Mouse (Mus musculus): ENCODE results near the gene Ing4. TPM values are rescaled to one million over a fixed set of nuclear protein-coding genes. Genes with fewer than 3 reads are reported as not detected.
A peak's percentile ranks its signal among the peaks of the same experiment; 100 is the strongest.
"Not testable (repeated sequence)": the region's sequence is repeated elsewhere in the genome, so short reads cannot be mapped to it uniquely, and the experiment has no call there.

The Ing4 gene
- total RNA-seq, 2 experiments from 2014 or later, result 60.8 to 61.1 TPM

DNA sequence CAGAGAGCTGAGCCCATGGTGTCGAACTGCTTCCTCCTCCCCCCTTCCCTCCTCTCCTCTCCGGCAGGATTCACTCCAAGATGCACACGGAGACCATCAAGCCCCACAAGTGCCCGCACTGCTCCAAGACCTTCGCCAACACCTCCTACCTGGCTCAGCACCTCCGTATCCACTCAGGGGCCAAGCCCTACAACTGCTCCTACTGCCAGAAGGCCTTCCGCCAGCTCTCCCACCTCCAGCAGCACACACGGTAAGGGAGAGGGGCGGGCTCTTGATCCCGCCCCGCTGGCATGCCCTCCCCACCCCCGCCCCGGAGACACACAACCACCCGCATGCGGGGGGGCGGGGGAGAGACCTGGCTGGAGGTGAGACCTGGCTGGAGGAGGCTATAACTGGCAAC lies 8.0 kb upstream of the Ing4 start:
- intact Hi-C loops (cut with DNase I), result no loop called here
- DNase-seq (ENCODE audit: low spot score in 2 of 2), result no peak

DNA sequence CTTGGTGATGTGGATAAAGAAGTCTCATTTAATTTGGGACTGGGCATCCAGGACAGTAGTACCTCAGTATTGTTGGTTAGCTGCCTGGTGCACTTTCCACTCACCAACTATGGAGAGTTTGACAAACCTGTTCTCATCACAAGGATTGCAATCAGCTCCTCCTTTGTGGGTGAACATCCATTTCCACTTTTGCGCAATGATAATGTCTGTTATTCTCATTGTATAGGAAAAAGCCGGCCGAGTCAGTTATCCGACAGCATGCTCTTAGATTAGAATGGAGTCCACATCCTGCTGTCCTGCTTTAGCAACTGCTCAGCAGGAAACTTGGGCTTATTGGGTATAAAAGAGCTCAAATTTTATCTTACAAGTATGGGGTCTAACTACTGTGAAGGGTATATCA lies 894 bp upstream of the Ing4 start:
- DNase-seq (ENCODE audit: low spot score in 2 of 2), result no peak
- intact Hi-C loops (cut with DNase I), result loop anchor here (1.0 kb wide), 1 partner anchor 29 kb away; the partner anchor contains the start of gene Zfp384

DNA sequence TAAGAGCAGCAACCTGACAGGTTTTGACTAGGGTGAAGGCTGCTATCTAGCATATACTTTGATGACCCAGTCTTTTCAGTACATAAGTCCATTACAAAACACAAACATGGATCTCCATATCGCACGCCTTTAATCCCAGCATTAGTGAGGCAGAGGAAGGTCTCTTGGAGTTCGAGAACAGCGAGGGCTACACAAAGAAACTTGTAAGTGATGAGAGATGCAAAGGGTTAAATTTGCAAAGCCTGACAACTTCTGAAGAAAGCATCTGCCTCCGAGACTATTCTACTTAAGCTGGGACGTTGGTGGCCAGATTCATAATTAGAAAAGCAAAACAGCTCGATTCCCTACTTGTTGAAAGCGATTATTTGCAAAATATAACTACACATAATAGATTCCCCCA lies 429 bp upstream of the Ing4 start:
- no peak for DNase-seq (ENCODE audit: low spot score in 2 of 2)

DNA sequence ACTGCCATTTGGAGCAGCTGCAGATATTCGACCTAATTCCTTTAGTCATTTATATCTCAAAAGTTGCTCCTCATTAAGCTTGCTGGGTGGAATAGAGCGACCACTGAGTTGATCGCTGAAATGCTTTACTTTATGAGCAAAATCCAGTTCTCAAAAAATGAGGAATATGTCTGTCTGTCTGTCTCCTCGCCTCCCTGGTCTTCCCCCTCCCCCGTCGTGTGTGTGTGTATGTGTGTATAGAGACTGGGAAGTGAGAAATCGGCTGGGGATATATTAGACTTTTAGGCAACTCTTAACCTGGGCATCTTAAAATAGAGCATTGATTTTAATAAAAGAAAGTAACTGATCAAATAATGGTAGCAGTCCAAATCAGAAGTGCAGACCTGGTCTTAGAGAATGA lies 661 bp downstream of the Ing4 start:
- DNase-seq (ENCODE audit: low spot score in 2 of 2), result no peak
- intact Hi-C loops (cut with DNase I), result no loop called here

More for the DNA sequence above, 429 bp upstream of the Ing4 start:
- intact Hi-C loops (cut with DNase I), result loop anchor here (1.0 kb wide), 1 partner anchor 30 kb away; the partner anchor contains the start of gene Zfp384

DNA sequence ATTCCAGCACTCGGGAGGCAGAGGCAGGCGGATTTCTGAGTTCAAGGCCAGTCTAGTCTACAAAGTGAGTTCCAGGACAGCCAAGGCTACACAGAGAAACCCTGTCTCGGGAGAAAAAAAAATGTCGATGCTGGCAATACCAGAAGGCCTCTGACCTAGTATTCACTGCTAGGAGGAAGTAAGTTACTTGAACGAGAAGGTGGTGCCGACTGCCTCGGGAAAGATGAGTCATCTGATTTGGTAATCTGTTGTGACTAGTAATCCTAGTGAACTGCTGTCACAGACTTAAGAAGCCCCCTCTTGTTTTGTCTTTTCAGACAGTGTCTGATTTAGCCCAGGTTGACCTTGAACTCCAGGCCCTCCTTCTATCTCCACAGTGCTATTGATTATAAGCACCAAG lies 1.5 kb downstream of the Ing4 start:
- intact Hi-C loops (cut with DNase I), result no loop called here
- DNase-seq (ENCODE audit: low spot score in 2 of 2), result no peak

DNA sequence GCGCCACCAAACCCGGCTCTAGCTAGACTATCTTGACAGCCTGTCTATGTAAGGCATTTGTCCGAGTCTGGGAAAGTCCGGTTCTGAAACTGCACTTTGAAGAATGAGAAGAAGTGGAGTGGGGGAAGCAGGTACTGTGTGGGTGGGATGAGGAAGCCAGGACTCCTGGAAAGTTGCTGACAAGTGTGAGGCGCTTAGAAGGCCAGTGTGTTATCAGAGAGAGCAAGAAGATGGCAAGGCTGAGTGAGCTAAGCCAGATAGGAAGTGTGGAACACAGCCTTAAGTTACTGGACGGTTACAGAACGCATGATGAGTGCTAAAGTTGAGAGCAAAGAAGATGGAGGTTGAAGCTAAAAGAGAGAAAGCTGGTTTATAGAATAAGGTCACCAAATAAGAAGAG lies 2.5 kb downstream of the Ing4 start:
- intact Hi-C loops (cut with DNase I), result no loop called here
- no peak for DNase-seq (ENCODE audit: low spot score in 2 of 2)

DNA sequence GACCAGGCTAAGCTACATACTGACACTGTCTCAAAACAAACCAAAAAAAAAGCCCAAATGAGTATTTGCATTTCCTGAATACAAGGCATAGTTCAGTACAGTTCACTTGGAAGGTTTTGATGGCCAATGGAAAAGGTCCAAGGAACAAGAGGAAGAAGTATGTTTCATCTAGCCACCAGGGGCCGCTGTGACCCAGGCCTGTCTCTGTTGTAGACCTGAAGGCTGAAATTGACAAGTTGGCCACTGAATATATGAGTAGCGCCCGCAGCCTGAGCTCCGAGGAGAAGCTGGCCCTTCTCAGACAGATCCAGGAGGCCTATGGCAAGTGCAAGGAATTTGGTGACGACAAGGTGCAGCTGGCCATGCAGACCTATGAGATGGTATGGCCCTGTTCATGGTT lies 7.1 kb downstream of the Ing4 start:
- DNase-seq (ENCODE audit: low spot score in 2 of 2), result peak; percentile 84 to 86
- intact Hi-C loops (cut with DNase I), result loop anchor here (1.0 kb wide), 1 partner anchor 37 kb away; no protein-coding TSS in a partner anchor

DNA sequence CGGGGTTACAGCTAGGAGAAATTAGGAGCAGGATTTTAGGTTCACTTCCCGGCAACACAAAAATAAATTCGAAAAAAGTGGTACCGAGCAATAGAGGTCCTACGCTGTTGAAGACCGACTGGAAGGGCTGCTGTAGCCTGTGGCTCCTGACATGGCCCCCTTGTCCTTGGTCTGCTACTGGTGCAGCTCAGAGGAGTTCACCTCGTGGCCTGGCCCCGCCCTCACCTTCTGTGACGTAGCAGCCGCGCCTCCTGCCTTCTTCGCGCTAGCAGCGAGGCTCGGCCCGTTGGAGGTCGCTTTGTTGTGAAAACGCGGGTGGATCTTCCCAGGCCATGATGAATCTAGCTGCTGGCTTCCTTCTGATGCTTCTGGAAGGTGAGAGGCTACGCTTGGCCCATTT lies 10.1 kb downstream of the Ing4 start, which contains the start of gene Acrbp:
Acrbp (plus strand) TSS at position 12 of the 400 bp plus-strand sequence.
- DNase-seq (ENCODE audit: low spot score in 2 of 2), result no peak
- intact Hi-C loops (cut with DNase I), result no loop called here

DNA sequence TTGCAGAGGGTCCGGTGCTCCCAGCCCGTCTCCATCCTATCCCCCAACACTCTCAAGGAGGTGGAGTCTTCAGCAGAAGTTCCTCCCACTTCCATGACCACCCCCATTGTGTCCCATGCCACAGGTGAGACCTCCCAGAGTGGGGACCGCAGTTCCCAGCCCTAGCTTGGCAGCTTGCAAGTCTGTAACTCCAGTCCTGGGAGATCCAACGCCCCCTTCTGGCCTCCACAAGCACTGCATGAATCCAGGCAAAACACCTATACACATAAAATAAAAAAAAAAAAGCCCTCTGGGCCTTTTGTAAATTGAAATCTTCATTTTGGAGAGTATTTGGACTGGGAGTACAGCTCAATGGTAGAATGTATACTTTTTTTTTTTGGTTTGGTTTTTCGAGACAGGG lies 11.7 kb downstream of the Ing4 start:
- intact Hi-C loops (cut with DNase I), result no loop called here
- DNase-seq (ENCODE audit: low spot score in 2 of 2), result no peak

DNA sequence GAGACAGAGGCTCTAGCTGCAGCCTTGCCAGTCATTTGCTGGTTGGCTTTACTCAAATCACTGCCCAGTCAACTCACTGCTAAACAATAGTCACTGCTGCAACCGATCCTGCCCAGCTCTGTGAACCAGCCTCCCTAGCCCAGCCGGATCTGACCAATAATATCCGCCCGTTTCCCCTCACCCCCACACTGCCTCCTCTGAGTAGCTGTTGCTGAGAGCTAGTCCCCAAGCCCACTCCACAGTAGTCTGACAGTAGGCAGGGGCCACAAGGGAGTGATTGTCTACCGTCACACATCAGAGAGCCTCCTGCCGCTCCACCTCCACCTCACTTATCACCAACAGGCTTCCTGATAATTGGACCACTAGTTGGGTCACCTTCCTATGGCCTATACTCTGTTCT lies 21.9 kb downstream of the Ing4 start:
- no peak for DNase-seq (ENCODE audit: low spot score in 2 of 2)
- intact Hi-C loops (cut with DNase I), result no loop called here

DNA sequence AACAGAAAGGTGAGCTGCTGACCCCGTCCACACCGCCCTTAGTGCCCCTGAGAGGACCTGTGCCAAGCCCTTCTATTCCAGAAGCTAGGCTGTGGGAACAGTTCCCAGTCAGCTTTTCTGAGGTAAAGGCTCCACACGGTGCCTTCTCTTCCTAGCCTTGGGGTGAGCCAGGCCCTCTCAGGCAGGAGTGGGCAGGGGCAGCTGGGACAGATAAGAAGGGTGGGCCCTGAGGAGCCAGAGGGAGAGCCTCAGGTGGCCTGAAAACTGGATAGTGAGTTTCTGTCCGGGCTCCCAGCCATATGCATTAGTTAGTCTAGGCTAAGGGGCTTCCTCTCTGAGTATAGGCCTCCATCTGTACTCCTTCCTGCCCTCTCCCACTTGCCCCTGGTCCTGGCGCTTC lies 23.0 kb downstream of the Ing4 start:
- intact Hi-C loops (cut with DNase I), result no loop called here
- DNase-seq (ENCODE audit: low spot score in 2 of 2), result no peak

DNA sequence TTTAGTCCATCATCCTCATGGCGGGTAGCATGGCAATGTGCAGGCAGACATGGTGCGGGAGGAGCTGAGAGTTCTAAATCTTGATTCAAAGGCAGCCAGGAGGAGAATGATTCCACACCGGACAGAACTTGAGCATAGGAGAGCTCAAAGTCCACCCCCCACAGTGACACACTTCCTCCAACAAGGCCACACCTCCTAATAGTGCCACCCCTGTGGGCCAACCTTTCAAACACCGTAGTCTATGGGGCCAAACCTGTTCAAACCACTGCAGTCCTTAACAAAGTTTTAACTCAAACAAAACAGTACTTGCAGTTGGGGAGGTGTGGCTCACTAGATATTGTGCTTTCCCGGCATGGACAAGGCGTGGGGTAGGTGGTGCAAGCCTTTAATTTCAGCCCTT lies 24.3 kb downstream of the Ing4 start:
- intact Hi-C loops (cut with DNase I), result no loop called here
- DNase-seq (ENCODE audit: low spot score in 2 of 2), result no peak

DNA sequence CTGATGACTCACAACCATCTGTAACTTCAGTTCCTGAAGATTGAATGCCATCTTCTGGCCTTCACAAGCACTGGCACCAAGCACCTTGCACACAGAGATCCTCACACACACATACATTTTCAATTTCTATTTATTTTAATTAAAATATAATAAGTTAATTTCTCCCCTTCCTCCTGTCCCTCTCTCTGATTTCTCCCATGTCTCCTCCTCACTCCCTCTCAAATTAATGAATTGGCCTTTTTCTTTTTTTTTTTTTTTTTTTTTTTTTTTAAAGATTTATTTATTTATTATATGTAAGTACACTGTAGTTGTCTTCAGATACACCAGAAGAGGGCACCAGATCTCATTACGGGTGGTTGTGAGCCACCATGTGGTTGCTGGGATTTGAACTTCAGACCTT lies 25.7 kb downstream of the Ing4 start:
- intact Hi-C loops (cut with DNase I); DNase-seq (ENCODE audit: low spot score in 2 of 2): not testable (repeated sequence)

DNA sequence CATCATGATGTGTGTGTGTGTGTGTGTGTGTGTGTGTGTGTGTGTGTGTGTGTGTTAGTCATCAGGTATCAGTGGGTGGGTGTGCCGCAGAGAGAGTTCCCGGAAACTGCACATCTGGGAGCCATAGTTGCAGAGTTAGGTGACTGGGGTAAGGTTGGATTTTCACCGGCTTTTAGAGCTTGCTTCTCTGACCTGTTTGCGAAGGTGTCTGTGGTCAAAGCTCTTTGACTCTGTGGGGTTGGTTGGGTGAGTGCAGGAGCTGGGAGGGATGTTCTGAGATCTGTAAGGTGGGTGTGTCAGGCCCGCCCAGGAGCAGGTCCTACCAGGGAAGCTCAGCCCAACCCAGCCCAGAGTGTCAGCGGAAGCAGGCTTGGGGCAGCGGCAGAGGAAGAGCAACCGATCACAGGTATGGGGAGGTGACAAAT lies 28.0 kb downstream of the Ing4 start, which contains the start of gene Lpar5:
Lpar5 (plus strand) TSS at position 350 of the 425 bp plus-strand sequence.
- no peak for DNase-seq (ENCODE audit: low spot score in 2 of 2)
- intact Hi-C loops (cut with DNase I), result no loop called here

DNA sequence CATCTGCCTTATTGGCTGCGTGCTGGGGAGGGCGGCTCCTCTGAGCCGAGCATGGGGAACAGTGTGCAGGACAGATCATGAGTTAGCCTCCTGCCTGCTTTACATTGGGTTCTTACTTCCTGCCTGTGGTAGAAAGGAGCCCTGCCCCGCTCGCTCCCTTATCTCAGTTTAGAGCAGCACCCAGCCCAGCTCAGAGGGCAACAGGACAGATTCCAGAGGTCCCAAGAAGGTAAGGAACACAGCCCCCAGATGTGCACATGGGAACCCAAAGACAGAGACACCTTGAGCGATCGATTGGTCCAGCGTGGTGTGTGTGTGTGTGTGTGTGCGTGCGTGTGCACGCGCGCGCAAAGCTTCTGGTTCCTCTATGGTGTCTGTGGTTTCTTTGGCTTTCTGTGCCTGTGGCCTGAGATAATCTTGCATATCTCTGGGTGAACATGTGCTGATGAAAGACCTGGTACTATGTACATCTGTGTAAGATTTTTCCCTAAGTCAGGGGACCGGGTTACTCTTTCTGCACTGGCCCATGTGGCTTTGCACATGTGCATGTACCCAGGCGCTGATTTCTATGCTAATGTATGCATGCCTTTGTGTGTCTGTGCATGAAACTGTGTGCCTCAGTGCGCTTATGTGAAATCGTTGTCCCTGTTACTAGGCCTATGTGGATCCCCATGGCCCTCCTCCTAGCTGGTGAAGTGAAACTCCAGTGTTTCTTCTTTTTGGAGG lies 31.8 kb downstream of the Ing4 start:
- DNase-seq (ENCODE audit: low spot score in 2 of 2), result peak in 1 of 2 experiments; percentile 73
- intact Hi-C loops (cut with DNase I), result no loop called here

DNA sequence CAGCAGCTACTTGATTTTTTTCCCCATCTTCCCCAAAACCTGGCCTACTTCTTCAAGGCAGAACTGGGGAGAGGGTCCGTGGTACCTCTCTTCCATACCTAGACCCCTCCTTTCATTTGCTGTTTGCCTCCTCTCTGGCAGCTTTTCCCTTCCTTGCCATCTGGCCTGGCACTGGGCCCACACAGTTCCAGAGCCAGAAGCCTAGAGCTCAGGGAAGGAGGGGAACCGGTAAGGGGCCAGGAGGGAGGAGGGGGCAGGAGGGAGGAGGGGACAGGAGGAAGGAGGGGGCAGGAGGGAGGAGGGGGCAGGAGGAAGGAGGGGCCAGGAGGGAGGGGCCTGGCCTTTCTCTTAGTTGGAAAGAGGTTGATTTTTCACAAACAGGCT lies 32.3 kb downstream of the Ing4 start:
- intact Hi-C loops (cut with DNase I), result no loop called here
- DNase-seq (ENCODE audit: low spot score in 2 of 2), result peak; percentile 66 to 81

DNA sequence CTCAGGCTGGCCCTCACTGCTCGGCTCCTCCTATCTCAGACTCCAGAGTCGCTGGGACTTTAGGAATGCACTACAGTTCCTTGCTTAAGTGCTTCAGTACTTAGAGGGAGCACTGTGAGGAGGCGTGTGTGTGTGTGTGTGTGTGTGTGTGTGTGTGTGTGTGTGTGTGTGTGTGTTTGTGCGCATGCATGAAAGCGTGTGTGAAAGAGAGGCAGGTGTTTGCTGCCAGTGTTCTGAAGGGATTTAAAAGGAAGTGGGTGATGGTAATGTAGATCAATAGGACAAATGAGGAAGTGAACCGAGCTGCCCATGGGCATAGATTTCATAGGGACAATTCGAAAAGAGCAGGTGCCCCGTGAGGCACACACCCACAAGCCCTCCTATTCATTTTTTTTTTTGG lies 34.3 kb downstream of the Ing4 start:
- no peak for DNase-seq (ENCODE audit: low spot score in 2 of 2)
- intact Hi-C loops (cut with DNase I), result no loop called here

DNA sequence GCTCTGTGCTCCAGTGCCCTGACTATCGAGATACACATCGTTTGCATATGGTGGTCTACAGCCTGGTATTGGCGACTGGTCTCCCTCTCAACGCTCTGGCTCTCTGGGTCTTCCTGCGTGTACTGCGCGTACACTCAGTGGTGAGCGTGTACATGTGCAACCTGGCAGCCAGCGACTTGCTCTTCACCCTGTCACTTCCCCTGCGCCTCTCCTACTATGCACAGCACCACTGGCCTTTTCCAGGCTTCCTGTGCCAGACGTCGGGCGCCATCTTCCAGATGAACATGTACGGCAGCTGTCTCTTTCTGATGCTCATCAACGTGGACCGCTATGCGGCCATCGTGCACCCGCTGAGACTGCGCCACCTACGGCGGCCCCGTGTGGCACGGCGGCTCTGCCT lies 41.8 kb downstream of the Ing4 start:
- intact Hi-C loops (cut with DNase I), result no loop called here
- DNase-seq (ENCODE audit: low spot score in 2 of 2), result no peak

DNA sequence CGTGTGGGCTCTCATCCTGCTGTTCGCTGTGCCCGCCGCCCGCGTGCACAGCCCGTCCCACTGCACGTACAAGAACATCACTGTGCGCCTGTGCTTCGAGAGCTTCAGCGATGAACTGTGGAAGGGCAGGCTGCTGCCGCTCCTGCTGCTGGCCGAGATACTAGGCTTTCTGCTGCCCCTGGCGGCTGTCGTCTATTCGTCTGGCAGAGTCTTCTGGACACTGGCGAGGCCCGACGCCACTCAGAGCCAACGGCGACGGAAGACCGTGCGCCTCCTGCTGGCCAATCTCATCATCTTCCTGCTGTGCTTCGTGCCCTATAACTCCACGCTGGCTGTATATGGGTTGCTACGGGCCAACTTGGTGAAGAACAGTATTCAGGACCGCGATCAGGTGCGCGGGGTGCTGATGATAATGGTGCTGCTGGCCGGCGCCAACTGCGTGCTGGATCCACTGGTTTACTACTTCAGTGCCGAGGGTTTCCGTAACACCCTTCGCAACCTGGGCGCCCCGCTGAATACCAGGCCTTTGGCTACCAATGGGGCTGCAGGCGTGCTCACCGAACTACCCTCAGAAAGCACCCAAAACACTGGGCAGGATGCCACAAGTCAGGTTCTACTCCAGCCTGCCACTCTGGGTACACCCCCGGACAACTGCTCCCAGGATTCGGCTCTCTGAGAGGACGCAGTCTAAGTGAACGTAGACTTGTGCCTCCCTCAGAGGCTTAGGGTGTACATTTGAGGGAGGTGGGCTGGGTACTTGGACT lies 42.4 kb downstream of the Ing4 start:
- intact Hi-C loops (cut with DNase I), result no loop called here

DNA sequence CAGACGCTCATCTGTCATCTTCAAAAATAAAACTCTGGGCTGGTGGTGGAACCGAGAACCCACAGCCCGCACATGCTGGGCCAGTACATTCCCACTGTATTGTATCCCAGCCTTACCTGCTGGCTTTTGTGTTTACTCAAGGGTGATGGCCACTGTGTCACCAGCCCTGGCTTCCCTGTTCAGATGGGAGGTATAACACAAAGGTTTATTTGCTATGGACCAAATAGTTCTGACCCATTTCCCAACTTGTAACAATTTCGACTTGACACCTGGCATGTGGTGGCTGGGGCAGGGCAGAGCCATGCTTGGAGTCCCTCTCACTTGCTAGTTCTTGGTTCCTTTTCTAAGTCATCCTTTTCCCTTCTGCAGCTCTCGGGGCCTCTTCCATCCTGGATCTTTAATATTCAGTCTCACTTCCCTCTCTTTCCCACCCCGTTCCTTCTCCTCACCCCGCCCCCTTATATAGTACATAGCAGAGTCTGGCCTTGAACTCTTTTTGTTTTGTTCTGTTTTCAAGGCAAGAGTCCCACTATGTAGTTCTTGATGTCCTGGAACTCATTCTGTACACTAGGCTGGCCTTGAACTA lies 43.3 kb downstream of the Ing4 start:
- intact Hi-C loops (cut with DNase I), result loop anchor here (1.0 kb wide), 1 partner anchor 37 kb away; no protein-coding TSS in a partner anchor
- no peak for DNase-seq (ENCODE audit: low spot score in 2 of 2)

More for the DNA sequence above, 42.4 kb downstream of the Ing4 start:
- peak; percentile 86 to 97 for DNase-seq (ENCODE audit: low spot score in 2 of 2)

Data from left cerebral cortex, postnatal 14 days (tissue).